Mouse (Mus musculus): ENCODE results near the gene Fam83c. TPM values are rescaled to one million over a fixed set of nuclear protein-coding genes. Genes with fewer than 3 reads are reported as not detected.
"Not testable (repeated sequence)": the region's sequence is repeated elsewhere in the genome, so short reads cannot be mapped to it uniquely, and the experiment has no call there.

Gene Fam83c
- total RNA-seq (2014; fragmentation: Nextera tagmentation) (not detected in 2 replicates), total RNA-seq (2017) (not detected in 2 replicates)

DNA sequence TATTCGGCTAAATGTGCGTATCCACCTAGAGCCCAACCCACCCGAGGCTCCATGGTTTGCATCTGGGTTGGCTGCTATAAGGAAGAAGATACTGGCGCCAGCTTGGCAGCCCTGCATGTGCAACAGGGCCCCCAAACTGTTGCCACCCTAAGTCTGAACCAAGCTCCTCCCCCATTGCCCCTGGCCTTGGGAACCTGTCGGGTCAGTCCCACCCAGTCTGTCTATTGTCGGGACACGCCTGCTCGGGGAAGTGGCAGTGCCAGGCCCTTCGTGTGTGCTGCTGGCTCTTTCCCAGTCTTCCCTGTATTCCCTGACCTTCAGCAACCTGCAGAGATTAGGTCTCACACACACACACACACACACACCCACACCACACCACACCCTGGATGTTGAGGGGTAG lies at the start of gene Fam83c:
Fam83c (minus strand) TSS at position 123 of the 400 bp plus-strand sequence.
- ATAC-seq (replicated peaks; ENCODE audit: low FRiP score, low TSS enrichment, poor library complexity, severe bottlenecking) = no peak

DNA sequence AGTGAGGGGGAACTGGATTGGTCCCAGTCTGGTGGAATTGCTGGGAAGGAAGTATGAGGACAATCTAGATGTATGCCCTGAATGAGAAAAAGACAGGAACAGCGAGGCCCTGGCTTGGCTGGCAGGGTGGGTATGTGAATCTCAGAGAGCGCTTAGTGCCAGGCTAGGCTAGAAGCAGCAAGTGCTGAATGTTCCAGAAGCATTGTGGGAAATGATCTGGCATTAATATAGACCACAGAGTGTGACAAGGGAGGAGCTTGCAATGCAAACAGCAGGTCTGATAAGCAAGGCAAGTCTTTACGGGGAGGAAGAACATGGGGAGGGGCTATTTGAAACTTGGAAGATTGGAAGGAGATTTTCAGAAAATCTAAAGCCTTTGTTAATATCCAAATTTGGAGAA lies 47.4 kb upstream of the Fam83c start:
- peak; percentile 95 for ATAC-seq (replicated peaks; ENCODE audit: low FRiP score, low TSS enrichment, poor library complexity, severe bottlenecking)

DNA sequence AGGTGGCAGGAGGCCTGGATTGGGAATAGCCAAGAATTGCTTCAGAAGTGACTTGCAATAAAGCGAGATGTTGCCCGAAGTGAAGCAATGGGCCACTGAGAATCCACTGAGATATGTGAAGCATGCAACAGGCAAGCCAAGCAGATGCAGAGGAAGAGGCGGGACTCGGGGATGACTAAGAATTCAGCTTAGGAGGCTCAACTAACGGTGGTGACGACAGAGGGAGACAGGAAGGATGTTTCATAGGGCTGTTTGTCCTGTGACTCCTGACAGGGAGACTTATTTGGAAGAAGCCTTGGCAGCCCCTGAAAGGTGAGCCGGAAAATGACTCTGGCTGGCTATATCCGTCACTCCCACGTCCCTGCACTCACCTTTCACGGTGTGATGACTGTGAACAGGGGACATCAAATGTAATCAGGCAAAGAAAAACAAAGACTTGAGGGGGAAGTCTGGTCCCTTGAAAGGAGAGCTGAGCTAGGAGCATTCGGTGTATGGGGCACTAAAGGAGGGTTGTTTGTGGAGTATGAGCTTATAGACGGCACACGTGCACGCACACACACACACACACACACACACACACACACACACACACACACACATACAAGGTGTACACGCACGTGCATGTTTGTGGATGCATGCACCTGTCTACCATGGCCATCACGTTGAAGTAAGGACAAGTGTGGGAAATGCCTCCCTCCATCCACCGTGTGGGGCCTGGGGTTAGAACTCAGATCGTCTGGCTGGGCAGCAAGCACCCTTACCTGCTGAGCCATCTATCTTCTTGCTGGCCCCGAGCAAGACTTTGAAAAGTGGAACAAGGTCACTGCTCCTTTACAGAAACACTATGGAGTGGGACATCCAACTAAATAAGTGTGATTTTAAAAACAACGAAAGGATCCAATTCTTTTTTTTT lies 44.6 kb upstream of the Fam83c start:
- no peak for ATAC-seq (replicated peaks; ENCODE audit: low FRiP score, low TSS enrichment, poor library complexity, severe bottlenecking)

DNA sequence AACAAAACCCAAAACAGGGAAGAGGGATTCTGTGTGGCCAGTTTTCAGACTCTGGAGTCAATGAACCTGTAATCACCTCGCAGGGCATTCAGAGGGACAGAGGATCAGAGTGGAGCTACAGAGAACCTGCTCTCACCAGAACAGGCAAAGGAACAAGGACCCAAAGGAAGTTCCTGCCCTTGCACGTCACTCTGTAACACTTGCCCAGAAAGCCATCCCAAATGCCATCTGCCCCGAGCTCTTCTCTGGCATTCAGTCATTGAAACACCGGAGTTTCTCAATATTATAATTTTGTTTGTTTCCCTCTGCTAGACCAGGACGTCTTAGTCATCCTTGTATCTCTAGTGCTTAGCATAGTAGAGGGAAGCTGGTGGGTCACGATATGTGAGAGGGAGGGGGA lies 39.0 kb upstream of the Fam83c start:
- no peak for ATAC-seq (replicated peaks; ENCODE audit: low FRiP score, low TSS enrichment, poor library complexity, severe bottlenecking)

DNA sequence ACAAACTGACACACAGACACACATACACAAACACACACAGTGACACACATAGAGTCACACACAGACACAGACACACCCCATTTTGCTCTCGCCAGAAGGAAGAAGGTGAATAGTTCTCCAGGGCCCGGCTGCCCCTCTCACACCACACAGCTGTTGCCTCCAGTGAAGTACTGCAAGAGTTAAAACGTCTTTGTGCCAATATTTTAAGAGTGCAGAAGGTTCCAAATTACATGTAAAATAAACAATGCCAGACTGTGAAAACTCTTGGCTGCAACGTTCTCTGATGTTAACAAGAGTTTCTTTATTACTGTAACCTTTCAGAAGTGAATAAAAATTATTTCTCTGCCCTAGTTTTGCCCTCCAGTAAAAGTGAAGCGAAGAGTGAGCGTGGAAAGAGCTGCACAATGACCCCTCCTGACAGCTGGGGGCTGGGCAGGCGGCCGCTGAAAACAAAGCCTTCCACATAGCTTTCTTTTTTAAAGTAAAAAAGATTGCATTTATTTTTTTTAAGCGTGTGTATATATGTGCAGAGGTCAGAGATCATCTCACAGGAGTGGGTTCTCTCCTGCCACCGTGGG lies 38.4 kb upstream of the Fam83c start:
- no peak for ATAC-seq (replicated peaks; ENCODE audit: low FRiP score, low TSS enrichment, poor library complexity, severe bottlenecking)

DNA sequence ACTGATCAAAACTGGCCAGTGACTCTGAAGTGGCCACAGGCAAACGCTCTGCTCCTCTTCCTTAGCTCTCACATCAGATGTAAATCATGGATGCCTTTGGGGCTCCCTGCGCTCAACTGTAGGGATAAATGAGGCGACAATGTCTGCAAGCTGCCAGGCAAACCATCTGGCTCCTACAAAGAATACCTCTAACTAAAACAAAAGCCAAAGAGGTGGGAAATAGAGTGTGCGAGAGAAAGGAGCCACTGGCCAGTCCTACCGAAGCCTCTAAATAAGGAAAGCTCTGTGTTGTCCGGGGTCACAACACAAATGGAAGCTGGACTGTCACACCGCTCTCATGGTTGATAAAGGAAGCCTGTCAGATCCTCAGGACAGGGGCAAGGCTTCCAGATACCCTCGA lies 37.8 kb upstream of the Fam83c start:
- ATAC-seq (replicated peaks; ENCODE audit: low FRiP score, low TSS enrichment, poor library complexity, severe bottlenecking) = no peak

DNA sequence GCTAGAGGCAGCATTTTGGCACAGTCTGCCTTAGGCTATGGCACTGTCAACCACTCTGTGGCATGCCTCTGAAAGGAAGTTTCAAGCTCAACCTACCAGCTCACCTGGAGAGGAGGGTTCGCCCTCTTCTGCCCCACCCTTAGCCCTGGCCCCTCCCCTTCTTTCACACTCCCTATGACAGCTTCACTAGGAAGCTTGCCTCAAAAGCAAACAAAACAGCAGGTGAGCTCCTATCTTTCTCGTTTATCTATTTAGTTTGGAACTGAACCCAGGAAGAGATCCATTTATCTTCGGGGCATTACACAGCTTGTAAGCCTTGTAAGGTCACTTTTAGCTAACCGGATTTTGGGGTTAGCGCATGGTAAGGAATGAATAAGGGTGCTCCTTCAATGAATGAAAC lies 35.1 kb upstream of the Fam83c start:
- no peak for ATAC-seq (replicated peaks; ENCODE audit: low FRiP score, low TSS enrichment, poor library complexity, severe bottlenecking)

DNA sequence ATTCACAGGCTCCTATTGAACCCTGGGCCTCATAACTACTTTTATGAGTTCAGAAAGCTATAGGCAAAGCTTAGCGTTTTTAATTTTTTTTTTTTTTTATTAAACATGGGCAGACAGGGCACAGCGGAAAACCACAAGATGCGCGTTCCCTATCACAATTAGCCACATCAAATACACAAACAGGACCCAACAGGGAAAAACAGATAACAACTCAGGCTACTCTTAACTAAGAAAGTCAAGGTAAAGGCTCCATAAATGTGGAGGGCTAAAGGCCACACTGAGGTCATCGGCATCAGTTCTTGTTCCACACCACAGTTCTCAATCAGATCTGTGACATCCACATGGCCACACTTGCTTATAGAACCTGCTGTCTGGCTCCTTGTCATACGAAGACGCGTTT lies 33.7 kb upstream of the Fam83c start:
- ATAC-seq (replicated peaks; ENCODE audit: low FRiP score, low TSS enrichment, poor library complexity, severe bottlenecking) = peak; percentile 77

DNA sequence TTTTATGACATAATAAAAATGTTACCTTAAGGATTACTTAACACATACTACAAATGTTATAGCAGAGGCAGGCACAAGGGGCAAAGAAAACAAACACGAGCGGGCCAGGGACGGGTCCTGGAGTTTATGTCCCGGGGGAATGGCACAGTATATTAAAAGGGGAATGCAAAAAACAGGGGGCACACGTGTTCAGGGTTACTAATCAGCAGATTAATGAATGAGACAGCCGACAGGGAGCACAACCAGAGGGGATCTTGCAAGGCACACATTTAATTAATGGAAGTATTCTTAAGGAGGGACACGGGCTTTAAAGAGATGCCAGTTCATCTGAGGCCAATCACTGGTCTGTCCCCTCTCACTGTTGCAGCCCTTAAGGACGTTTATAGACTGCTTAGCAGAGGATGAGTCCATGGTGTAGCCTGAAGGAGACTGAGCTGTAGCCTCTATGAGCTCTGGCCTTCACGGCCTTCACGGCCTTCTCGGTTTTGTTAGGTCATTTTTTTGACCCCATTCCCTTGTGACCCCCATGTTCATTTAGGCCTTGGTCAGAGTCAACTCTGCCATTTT lies 28.7 kb upstream of the Fam83c start:
- ATAC-seq (replicated peaks; ENCODE audit: low FRiP score, low TSS enrichment, poor library complexity, severe bottlenecking) = no peak

DNA sequence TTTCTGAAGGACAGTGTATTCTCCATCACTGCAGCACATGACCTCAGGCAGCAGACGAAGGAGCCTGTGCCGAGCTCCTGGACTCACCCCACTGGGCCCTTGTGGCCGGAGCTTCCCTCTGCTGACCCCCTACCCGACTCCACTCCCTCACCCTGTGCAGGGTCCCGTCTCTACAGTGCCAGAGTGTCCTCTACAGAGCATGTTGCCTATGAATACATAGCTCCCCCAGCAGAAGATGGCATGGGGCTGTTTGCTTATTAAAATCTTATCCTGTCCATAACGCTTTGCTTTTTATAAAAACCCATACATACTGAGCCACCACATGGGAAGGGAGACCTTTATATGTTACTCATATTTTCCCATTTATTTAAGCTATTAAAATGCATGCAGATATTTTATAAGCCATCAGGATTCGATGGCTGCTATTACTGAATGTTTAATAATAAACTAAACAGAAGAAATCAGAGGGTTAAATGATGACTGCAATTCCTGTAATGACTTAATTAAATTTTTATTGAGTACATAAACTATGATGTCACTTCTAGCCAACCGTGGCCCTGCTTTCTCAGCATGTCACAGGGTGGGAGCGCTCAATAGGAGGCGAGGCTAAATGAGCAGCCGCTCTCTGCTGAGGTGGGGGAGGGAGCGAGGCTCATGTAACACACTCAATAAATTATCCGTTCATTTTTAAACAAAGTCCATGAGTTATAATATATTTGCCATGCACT lies 28.1 kb upstream of the Fam83c start:
- ATAC-seq (replicated peaks; ENCODE audit: low FRiP score, low TSS enrichment, poor library complexity, severe bottlenecking) = no peak

DNA sequence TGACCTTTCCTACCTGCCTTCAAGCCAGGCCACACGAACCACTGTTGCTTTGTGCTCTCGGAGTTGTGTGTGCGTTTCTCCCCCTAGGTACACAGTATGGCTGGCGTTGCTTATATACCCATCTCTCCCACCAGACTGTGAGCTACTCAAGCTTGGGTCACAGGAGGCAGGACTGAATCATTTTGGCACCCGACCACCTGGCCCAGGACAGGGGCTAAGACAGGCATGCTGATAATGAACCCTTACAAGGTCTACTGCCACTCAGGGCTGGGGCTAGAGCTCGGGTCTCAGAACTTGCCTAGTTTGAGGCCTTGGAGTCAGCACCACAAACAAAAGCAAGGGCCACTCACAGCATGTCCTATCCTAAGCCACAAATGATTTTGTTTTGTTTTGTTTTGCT lies 26.9 kb upstream of the Fam83c start:
- no peak for ATAC-seq (replicated peaks; ENCODE audit: low FRiP score, low TSS enrichment, poor library complexity, severe bottlenecking)

DNA sequence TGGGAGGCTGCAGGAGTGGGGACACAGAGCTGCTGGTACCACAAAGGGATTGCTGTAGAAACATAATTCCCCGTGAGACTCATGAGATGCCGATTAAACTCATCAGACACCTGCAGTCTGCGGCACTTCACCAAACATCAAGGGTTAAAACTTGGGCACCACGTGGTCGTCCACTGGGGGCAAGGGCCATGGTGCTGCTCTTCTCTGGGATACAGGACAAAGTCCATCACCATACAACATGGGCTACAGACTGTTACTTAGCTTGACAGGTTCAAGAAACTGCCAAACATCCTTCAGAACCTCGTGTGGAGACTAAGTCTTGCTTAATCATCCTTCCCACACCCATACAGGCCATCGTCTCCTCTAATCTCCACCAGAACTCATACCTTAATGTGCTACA lies 25.4 kb upstream of the Fam83c start:
- ATAC-seq (replicated peaks; ENCODE audit: low FRiP score, low TSS enrichment, poor library complexity, severe bottlenecking) = no peak

DNA sequence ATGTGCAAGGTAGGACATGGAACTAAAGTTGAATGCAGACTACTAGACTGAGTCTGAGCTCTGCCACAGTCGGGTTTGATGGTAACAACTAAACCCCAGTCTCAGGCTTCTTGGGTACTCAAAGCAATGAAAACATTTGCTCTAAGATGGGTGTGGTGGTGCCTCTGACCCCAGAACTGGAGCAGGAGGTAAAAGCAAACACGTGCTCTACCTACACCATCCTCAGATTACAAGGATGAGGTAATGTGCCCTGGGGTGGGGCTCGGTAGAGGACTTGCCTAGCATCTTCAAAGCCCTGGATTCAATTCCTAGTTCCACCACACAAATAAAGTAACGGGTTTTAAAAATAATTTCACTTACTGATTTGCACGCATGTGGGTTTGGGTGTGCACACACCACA lies 17.9 kb upstream of the Fam83c start:
- no peak for ATAC-seq (replicated peaks; ENCODE audit: low FRiP score, low TSS enrichment, poor library complexity, severe bottlenecking)

DNA sequence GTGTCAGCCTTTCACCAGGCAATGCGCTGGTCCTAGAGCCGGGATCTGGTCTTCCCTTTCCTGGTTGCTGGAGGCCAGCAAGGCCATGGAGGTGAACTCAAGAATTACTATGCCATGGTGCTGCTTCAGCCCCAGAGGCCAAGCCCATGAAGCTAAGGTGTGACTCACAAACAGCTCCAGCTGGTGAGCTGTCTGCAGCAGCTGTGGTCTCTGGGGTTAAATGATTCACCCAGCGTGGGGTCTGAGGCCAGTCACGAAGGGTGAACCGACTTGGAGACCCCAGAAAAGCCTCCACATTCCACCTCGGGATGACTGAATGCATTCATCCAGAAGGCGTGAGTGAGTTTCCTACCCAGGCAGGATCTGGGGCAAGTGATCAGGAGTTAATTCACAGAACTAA lies 15.5 kb upstream of the Fam83c start:
- no peak for ATAC-seq (replicated peaks; ENCODE audit: low FRiP score, low TSS enrichment, poor library complexity, severe bottlenecking)

DNA sequence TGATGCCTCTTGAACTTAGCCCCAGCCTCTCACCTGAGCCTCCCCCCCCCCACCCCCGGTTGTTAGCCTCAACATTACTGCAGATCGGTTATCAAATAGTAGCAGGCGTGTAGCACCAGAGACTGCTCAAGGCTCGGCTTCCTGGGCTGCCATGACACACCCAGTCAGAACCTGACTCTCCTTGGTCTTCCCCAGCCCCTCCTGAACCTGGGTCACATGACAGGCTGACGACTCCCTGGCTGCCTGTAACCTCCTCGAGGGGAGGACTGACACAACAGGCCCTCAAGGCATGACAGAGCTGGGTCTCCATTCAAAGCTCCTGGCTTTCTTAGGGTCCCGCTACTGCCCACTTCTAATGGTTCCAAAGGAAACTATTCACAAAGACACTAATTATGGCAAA lies 14.8 kb upstream of the Fam83c start:
- peak; percentile 39 for ATAC-seq (replicated peaks; ENCODE audit: low FRiP score, low TSS enrichment, poor library complexity, severe bottlenecking)

DNA sequence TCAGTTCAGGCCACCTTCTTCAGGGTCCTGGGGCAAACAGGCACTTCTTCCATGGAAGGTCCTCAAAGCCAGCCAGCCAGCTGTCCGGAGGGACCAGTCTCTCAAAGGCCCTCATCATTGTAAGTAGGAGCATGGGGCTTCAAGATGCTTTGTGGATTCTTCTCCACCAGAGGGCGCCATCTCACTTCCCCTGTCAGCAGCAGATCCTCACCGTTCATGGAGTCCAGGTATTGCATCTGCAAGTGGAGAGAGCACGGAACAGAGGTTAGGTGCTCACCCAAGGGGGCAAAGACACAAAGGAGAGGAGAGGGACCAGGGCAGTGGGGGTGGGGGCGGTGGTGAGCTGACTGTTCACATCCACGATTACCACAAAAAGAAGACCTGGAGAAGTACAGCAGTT lies 13.6 kb upstream of the Fam83c start:
- peak; percentile 70 for ATAC-seq (replicated peaks; ENCODE audit: low FRiP score, low TSS enrichment, poor library complexity, severe bottlenecking)

DNA sequence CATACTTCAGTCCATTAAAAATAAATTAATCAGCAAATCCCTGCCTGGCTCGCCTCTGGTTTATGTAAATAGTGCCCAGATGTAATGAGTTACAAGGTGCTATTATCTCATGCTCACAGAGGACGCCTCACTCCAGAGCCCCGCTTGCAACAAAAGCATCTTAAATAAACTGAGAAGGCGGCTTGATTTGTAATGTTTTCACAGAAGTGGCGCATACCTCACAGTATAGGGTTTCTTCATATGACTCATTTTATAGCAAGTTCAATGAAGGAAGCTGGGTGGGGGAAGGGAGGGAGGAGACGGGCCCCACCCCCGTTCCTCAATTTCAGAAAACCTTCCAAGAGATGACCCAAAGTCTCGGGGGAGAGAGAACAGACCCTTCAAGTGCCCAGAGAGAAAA lies 12.3 kb upstream of the Fam83c start:
- ATAC-seq (replicated peaks; ENCODE audit: low FRiP score, low TSS enrichment, poor library complexity, severe bottlenecking) = no peak

DNA sequence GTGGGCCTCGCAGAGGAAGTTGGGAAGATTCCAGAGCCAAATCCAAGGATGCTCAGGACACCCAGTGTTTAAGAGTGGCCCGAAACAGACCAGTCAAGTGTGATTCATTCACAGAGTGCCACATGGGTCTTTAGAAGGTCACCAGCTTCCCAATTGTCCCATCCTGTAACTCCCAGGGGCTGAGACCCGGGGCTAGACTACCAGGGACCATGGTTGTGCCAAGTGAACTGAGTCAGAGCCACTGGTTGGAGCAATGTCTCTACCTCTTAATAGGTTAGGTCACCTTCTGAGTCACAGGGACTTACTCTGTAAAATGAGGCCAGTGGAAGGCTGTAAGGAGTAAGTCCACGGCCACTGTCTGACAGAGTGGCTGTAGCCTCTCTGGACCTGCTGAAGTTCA lies 4.3 kb upstream of the Fam83c start:
- no peak for ATAC-seq (replicated peaks; ENCODE audit: low FRiP score, low TSS enrichment, poor library complexity, severe bottlenecking)

DNA sequence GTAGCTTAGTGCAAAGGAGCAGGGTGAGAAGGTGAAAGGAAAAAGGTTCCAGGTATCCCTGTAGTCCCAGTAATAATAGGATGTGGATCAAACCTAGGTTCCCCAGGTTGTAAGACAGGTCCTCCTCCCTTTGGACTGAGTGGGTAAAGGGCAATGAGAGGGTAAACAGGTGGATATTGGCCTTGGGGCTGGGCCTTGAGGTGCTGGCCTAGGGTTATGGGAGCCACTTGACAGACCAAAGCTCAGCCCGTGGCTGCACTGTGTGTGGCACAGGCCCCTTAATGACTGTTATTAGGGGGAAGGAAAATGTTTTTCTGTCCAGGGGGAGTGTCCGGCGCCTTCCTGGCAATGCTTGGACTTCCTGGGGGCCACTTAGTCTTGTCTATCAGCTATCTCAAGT lies 3.3 kb upstream of the Fam83c start:
- no peak for ATAC-seq (replicated peaks; ENCODE audit: low FRiP score, low TSS enrichment, poor library complexity, severe bottlenecking)

DNA sequence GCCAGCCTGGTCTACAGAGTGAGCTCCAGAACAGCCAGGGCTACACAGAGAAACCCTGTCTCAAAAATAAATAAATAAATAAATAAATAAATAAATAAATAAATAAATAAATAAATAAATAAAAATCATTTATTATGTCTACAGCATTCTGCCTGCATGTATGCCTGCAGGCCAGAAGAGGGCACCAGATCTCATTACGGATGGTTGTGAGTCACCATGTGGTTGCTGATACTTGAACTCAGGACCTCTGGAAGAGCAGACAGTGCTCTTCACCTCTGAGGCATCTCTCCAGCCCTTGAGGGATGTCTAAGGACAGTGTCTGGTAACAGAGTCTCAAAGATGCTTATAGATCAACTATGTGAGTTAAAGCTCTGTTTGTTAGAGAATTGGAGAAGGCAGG lies 2.6 kb downstream of the Fam83c start:
- not testable (repeated sequence) for ATAC-seq (replicated peaks; ENCODE audit: low FRiP score, low TSS enrichment, poor library complexity, severe bottlenecking)

All from megakaryocyte-erythroid progenitor cell, adult 5-6 weeks (primary cell).